Mouse (Mus musculus): ENCODE results near the gene Pde10a.

GRCm38 (mm10) chr17:9031241-9032141 is 506.3 kb downstream of the Pde10a start:
- TF ChIP-seq ZNF384 (IDR thresholded peaks at IDR 0.05; ENCODE audit: low read depth, low read length), result peak; percentile 44; the same call in 1 of the 2 replicates
- TF ChIP-seq ZC3H11A (IDR thresholded peaks at IDR 0.05; ENCODE audit: borderline replicate concordance, low read depth, low read length), result peak; percentile 34; the same call in 1 of the 2 replicates
- TF ChIP-seq MAFK (IDR thresholded peaks at IDR 0.05; ENCODE audit: insufficient read depth, low read depth, low read length), result no peak
- no peak for TF ChIP-seq CHD2 (IDR thresholded peaks at IDR 0.05; ENCODE audit: low read depth, low read length)
- TF ChIP-seq HCFC1 (IDR thresholded peaks at IDR 0.05; ENCODE audit: borderline replicate concordance, insufficient read depth, low read length), result no peak

Measured in ES-E14 (cell line).